Mouse (Mus musculus) testis, adult 2 months (tissue): ENCODE data around the gene Zfp641.

Experiments used
- CTCF ChIP-seq: fragments of 200-500 bp; IDR thresholded peaks from 2 replicates; pipeline ENCODE4 v1.5.1; 2012; ENCODE audit warnings: low read depth, mild to moderate bottlenecking, inconsistent platforms, low read length, moderate library complexity; ENCODE audit not compliant: control insufficient read depth, insufficient read depth, insufficient replicate concordance
- POLR2A ChIP-seq: fragments of 200-500 bp; IDR thresholded peaks from 2 replicates; pipeline ENCODE4 v1.6.1; 2012; ENCODE audit warnings: low read depth, mild to moderate bottlenecking, inconsistent platforms, low read length, moderate library complexity; ENCODE audit not compliant: control insufficient read depth

- no peak for TF ChIP-seq POLR2A
- no peak for TF ChIP-seq CTCF
Observed at GRCm38 (mm10) chr15:98293651-98294050, 2.3 kb downstream of the Zfp641 start.
